Mouse (Mus musculus) megakaryocyte-erythroid progenitor cell, adult 5-6 weeks (primary cell): ENCODE data around the gene Trp53i11. TPM values are rescaled to one million over a fixed set of nuclear protein-coding genes. Genes with fewer than 3 reads are reported as not detected.

Source experiments
- ATAC-seq: replicated peaks from 2 replicates; pipeline ENCODE4 v1.8.0; 2016; ENCODE audit warnings: mild to moderate bottlenecking, inconsistent platforms; ENCODE audit not compliant: severe bottlenecking, poor library complexity, low FRiP score, low TSS enrichment
- total RNA-seq, 2 experiments: library from RNA; stranded (forward) in 1 of 2; stranded (reverse) in 1 of 2; fragments of 200-1000, 215-1000 nt in 1 of 2; fragments of >200 nt in 1 of 2; fragmentation: Nextera tagmentation in 1 of 2; gene quantifications; 2 replicates each; pipeline ENCODE4 v1.2.3; 2014 to 2017

Gene Trp53i11
- total RNA-seq, 2 experiments from 2014 or later: 8.1 to 18.1 TPM

- no peak for ATAC-seq
These were observed 17.0 kb upstream of the Trp53i11 start for GRCm38 (mm10) chr2:93170156-93170844.

GRCm38 (mm10) chr2:93170845-93171200 lies 16.5 kb upstream of the Trp53i11 start:
- ATAC-seq: no peak

GRCm38 (mm10) chr2:93171929-93172328 lies 15.4 kb upstream of the Trp53i11 start:
- no peak for ATAC-seq

- no peak for ATAC-seq
These were observed 14.9 kb upstream of the Trp53i11 start for GRCm38 (mm10) chr2:93172460-93172859.

- no peak for ATAC-seq
These were observed 13.2 kb upstream of the Trp53i11 start for GRCm38 (mm10) chr2:93174159-93174558.

GRCm38 (mm10) chr2:93175278-93175677 lies 12.1 kb upstream of the Trp53i11 start:
- no peak for ATAC-seq

- ATAC-seq: no peak
These were observed 11.6 kb upstream of the Trp53i11 start for GRCm38 (mm10) chr2:93175721-93176120.

- ATAC-seq: no peak
These were observed 11.1 kb upstream of the Trp53i11 start for GRCm38 (mm10) chr2:93176193-93176798.

GRCm38 (mm10) chr2:93176871-93177667 lies 10.3 kb upstream of the Trp53i11 start:
- no peak for ATAC-seq

GRCm38 (mm10) chr2:93177668-93178312 lies 9.6 kb upstream of the Trp53i11 start:
- no peak for ATAC-seq

- ATAC-seq: no peak
These were observed 9.1 kb upstream of the Trp53i11 start for GRCm38 (mm10) chr2:93178313-93178677.

- ATAC-seq: no peak
These were observed 7.7 kb upstream of the Trp53i11 start for GRCm38 (mm10) chr2:93179603-93180002.

- ATAC-seq: 0 out of 2 replicates have a peak, but pooled peaks have one; percentile 26
These were observed 7.1 kb upstream of the Trp53i11 start for GRCm38 (mm10) chr2:93180077-93180844.

- ATAC-seq: no peak
These were observed 4.5 kb upstream of the Trp53i11 start for GRCm38 (mm10) chr2:93182859-93183258.

- ATAC-seq: no peak
These were observed 842 bp downstream of the Trp53i11 start for GRCm38 (mm10) chr2:93188020-93188760.

GRCm38 (mm10) chr2:93188761-93189458 lies 1.6 kb downstream of the Trp53i11 start:
- no peak for ATAC-seq

- ATAC-seq: no peak
These were observed 3.6 kb downstream of the Trp53i11 start for GRCm38 (mm10) chr2:93190771-93191487.
